Mouse (Mus musculus): ENCODE data around the gene Lypd5. TPM values are rescaled to one million over a fixed set of nuclear protein-coding genes. Genes with fewer than 3 reads are reported as not detected.

Lypd5 gene
- not detected in 2 replicates for polyA plus RNA-seq (2016; fragmentation: Nextera tagmentation; extraction: Ambion mirVana)

GRCm38 (mm10) chr7:24348896-24349295, at the start of gene Lypd5:
TSS of gene Lypd5 (plus strand) at chr7:24349196.
- ATAC-seq (ENCODE audit: low FRiP score), result no peak
- H3K36me3 ChIP-seq (replicated peaks), result no peaks in the 10 kb centered on the region
- no peak within 1 kb of the TSS for H3K9ac ChIP-seq
- WGBS, result 48% methylated on average over 6 of the region's 6 CpGs
- H3K4me1 ChIP-seq, result no peaks in the 10 kb centered on the region
- H3K27me3 ChIP-seq, result peaks cover 11% of the 10 kb centered on the region; the same call in 1 of the 2 replicates
- no peak within 1 kb of the TSS for H3K27ac ChIP-seq
- 0 out of 2 replicates have a peak, but pooled peaks cover 6% of the 10 kb centered on the region for H3K9me3 ChIP-seq
- no peak within 1 kb of the TSS for H3K4me3 ChIP-seq (replicated peaks)
- no peak within 1 kb of the TSS for H3K4me2 ChIP-seq

- H3K9ac ChIP-seq, result peak overlapping the region; percentile 85
- H3K4me1 ChIP-seq, result peaks cover 14% of the 10 kb centered on the region
- peaks cover 44% of the 10 kb centered on the region for H3K36me3 ChIP-seq (replicated peaks)
- no peaks in the 10 kb centered on the region for H3K27me3 ChIP-seq
- H3K9me3 ChIP-seq, result no peaks in the 10 kb centered on the region
- peak overlapping the region; percentile 91 for H3K4me2 ChIP-seq
- H3K27ac ChIP-seq, result peak overlapping the region; percentile 95
- peak overlapping the region; percentile 69 for H3K4me3 ChIP-seq (replicated peaks)
- under 1% methylated on average over 18 of the region's 18 CpGs for WGBS
- peak; percentile 39 for ATAC-seq (ENCODE audit: low FRiP score)
Measured at GRCm38 (mm10) chr7:24299823-24300481, 49.0 kb upstream of the Lypd5 start.

- H3K9ac ChIP-seq, result peak within 1 kb of the TSS; percentile 85
- peak; percentile 75 for ATAC-seq (ENCODE audit: low FRiP score)
Measured at GRCm38 (mm10) chr7:24300771-24301282, 48.2 kb upstream of the Lypd5 start, which contains the start of gene Zfp61. TSS of gene Zfp61 (minus strand) at chr7:24301232.

GRCm38 (mm10) chr7:24315726-24316566, 33.0 kb upstream of the Lypd5 start:
- H3K4me1 ChIP-seq, result peaks cover 11% of the 10 kb centered on the region
- peak overlapping the region; percentile 53 for H3K4me3 ChIP-seq (replicated peaks)
- H3K9me3 ChIP-seq, result no peaks in the 10 kb centered on the region
- peaks cover 19% of the 10 kb centered on the region for H3K36me3 ChIP-seq (replicated peaks)
- H3K9ac ChIP-seq, result peak overlapping the region; percentile 75
- peaks cover 7% of the 10 kb centered on the region for H3K27me3 ChIP-seq
- H3K27ac ChIP-seq, result peak overlapping the region; percentile 57
- peak overlapping the region; percentile 71 for H3K4me2 ChIP-seq
- ATAC-seq (ENCODE audit: low FRiP score), result no peak
- 32% methylated on average over 29 of the region's 29 CpGs for whole genome bisulfite sequencing

More at GRCm38 (mm10) chr7:24300771-24301282, 48.2 kb upstream of the Lypd5 start, which contains the start of gene Zfp61:
- Histone ChIP-seq H3K9me3 (no peaks in the 10 kb centered on the region), H3K36me3 (replicated peaks) (peaks cover 39% of the 10 kb centered on the region), H3K4me1 (peaks cover 14% of the 10 kb centered on the region), H3K4me2 (peak within 1 kb of the TSS; percentile 91), H3K27ac (peak within 1 kb of the TSS; percentile 95), H3K27me3 (no peaks in the 10 kb centered on the region), H3K4me3 (replicated peaks) (peak within 1 kb of the TSS; percentile 69)
- WGBS, result under 1% methylated on average over 13 of the region's 13 CpGs

- peak within 1 kb of the TSS; percentile 75 for H3K9ac ChIP-seq
- H3K27me3 ChIP-seq, result peaks cover 7% of the 10 kb centered on the region
- H3K27ac ChIP-seq, result peak within 1 kb of the TSS; percentile 79
- H3K36me3 ChIP-seq (replicated peaks), result peaks cover 12% of the 10 kb centered on the region; the same call in 1 of the 2 replicates
- H3K9me3 ChIP-seq, result no peaks in the 10 kb centered on the region
- H3K4me3 ChIP-seq (replicated peaks), result peak within 1 kb of the TSS; percentile 53
- H3K4me2 ChIP-seq, result peak within 1 kb of the TSS; percentile 71
- ATAC-seq (ENCODE audit: low FRiP score), result peak; percentile 94
- under 1% methylated on average over 33 of the region's 33 CpGs for WGBS
- H3K4me1 ChIP-seq, result peaks cover 11% of the 10 kb centered on the region
Measured at GRCm38 (mm10) chr7:24316567-24317092, 32.4 kb upstream of the Lypd5 start, which contains the start of gene Zfp94. TSS of gene Zfp94 (minus strand) at chr7:24316666.

- Histone ChIP-seq H3K9me3 (peaks cover 2% of the 10 kb centered on the region; the same call in 1 of the 2 replicates), H3K9ac (no peak overlapping the region), H3K27me3 (peaks cover 7% of the 10 kb centered on the region), H3K4me3 (replicated peaks) (no peak overlapping the region), H3K36me3 (replicated peaks) (no peaks in the 10 kb centered on the region), H3K4me1 (peaks cover 11% of the 10 kb centered on the region), H3K27ac (no peak overlapping the region), H3K4me2 (no peak overlapping the region)
- WGBS, result 76% methylated on average over 6 of the region's 6 CpGs
- ATAC-seq (ENCODE audit: low FRiP score), result no peak
Measured at GRCm38 (mm10) chr7:24318942-24319341, 30.1 kb upstream of the Lypd5 start.

GRCm38 (mm10) chr7:24322593-24322992, 26.4 kb upstream of the Lypd5 start:
- Histone ChIP-seq H3K27me3 (peaks cover 7% of the 10 kb centered on the region), H3K9me3 (peaks cover 13% of the 10 kb centered on the region), H3K36me3 (replicated peaks) (no peaks in the 10 kb centered on the region), H3K9ac (no peak overlapping the region), H3K27ac (no peak overlapping the region), H3K4me1 (peaks cover 8% of the 10 kb centered on the region; the same call in 1 of the 2 replicates), H3K4me2 (no peak overlapping the region), H3K4me3 (replicated peaks) (no peak overlapping the region)
- 73% methylated on average over 4 of the region's 4 CpGs for WGBS
- ATAC-seq (ENCODE audit: low FRiP score), result no peak

- H3K36me3 ChIP-seq (replicated peaks), result no peaks in the 10 kb centered on the region
- H3K27ac ChIP-seq, result no peak overlapping the region
- peaks cover 13% of the 10 kb centered on the region for H3K9me3 ChIP-seq
- no peak overlapping the region for H3K9ac ChIP-seq
- no peak overlapping the region for H3K4me3 ChIP-seq (replicated peaks)
- H3K4me2 ChIP-seq, result peak overlapping the region; percentile 56; the same call in 1 of the 2 replicates
- 86% methylated on average over 6 of the region's 6 CpGs for WGBS
- H3K4me1 ChIP-seq, result peaks cover 8% of the 10 kb centered on the region
- ATAC-seq (ENCODE audit: low FRiP score), result no peak
- 0 out of 2 replicates have a peak, but pooled peaks cover 9% of the 10 kb centered on the region for H3K27me3 ChIP-seq
Measured at GRCm38 (mm10) chr7:24325197-24325596, 23.8 kb upstream of the Lypd5 start.

GRCm38 (mm10) chr7:24325675-24326128, 23.3 kb upstream of the Lypd5 start:
- Histone ChIP-seq H3K9ac (peak overlapping the region; percentile 44), H3K4me1 (peaks cover 8% of the 10 kb centered on the region), H3K36me3 (replicated peaks) (no peaks in the 10 kb centered on the region), H3K4me2 (peak overlapping the region; percentile 56), H3K4me3 (replicated peaks) (peak overlapping the region; percentile 33), H3K27ac (peak overlapping the region; percentile 56; the same call in 1 of the 2 replicates), H3K9me3 (peaks cover 13% of the 10 kb centered on the region), H3K27me3 (0 out of 2 replicates have a peak, but pooled peaks cover 9% of the 10 kb centered on the region)
- 7% methylated on average over 13 of the region's 13 CpGs for WGBS
- peak; percentile 83; the same call in 1 of the 2 replicates for ATAC-seq (ENCODE audit: low FRiP score)

- Histone ChIP-seq H3K36me3 (replicated peaks) (no peaks in the 10 kb centered on the region), H3K4me3 (replicated peaks) (peak overlapping the region; percentile 33), H3K4me2 (peak overlapping the region; percentile 56), H3K9me3 (peaks cover 13% of the 10 kb centered on the region), H3K27ac (peak overlapping the region; percentile 56; the same call in 1 of the 2 replicates), H3K4me1 (peaks cover 8% of the 10 kb centered on the region), H3K27me3 (0 out of 2 replicates have a peak, but pooled peaks cover 9% of the 10 kb centered on the region), H3K9ac (peak overlapping the region; percentile 44)
- WGBS, result 42% methylated on average over 20 of the region's 20 CpGs
- ATAC-seq (ENCODE audit: low FRiP score), result peak; percentile 82; the same call in 1 of the 2 replicates
Measured at GRCm38 (mm10) chr7:24326273-24327135, 22.5 kb upstream of the Lypd5 start.
